Mouse (Mus musculus) C2C12 (cell line): ENCODE data around the gene Dtd1. TPM values are rescaled to one million over a fixed set of nuclear protein-coding genes. Genes with fewer than 3 reads are reported as not detected.

ENCODE experiments used
- H3K27me3 ChIP-seq: one replicate; pipeline ENCODE4 v1.6.1; 2011; ENCODE audit not compliant: control insufficient read depth, insufficient read depth, insufficient read length
- H3K36me3 ChIP-seq: one replicate; pipeline ENCODE4 v1.6.1; 2011; ENCODE audit not compliant: control insufficient read depth, insufficient read depth
- H3K4me3 ChIP-seq: one replicate; pipeline ENCODE4 v1.5.1; 2011; ENCODE audit warnings: mild to moderate bottlenecking, control low read depth; ENCODE audit not compliant: poor library complexity, insufficient read depth, severe bottlenecking
- H3K79me2 ChIP-seq: one replicate; pipeline ENCODE4 v1.6.1; 2011; ENCODE audit not compliant: control insufficient read depth, insufficient read depth
- H3K79me3 ChIP-seq: one replicate; pipeline ENCODE4 v1.6.1; 2011; ENCODE audit warnings: low read depth, control low read depth
- H3ac ChIP-seq: one replicate; pipeline ENCODE3; 2011; ENCODE audit warnings: low read depth; ENCODE audit not compliant: control insufficient read depth, insufficient read length
- CEBPB ChIP-seq: IDR thresholded peaks from one replicate; pipeline ENCODE4 v1.6.1; 2011; ENCODE audit warnings: low read depth, mild to moderate bottlenecking, control low read depth, moderate library complexity
- CTCF ChIP-seq: IDR thresholded peaks from one replicate; pipeline ENCODE4 v1.5.1; 2011; ENCODE audit not compliant: control insufficient read depth, insufficient read depth, insufficient read length
- FOSL1 ChIP-seq: IDR thresholded peaks from one replicate; pipeline ENCODE4 v1.8.0; 2011; ENCODE audit warnings: mild to moderate bottlenecking, low read length; ENCODE audit not compliant: poor library complexity, insufficient read depth, severe bottlenecking
- MAX ChIP-seq: IDR thresholded peaks from one replicate; pipeline ENCODE4 v1.6.1; 2011; ENCODE audit warnings: mild to moderate bottlenecking, control low read depth
- MYOD1 ChIP-seq: IDR thresholded peaks from one replicate; pipeline ENCODE4 v1.6.1; 2011; ENCODE audit warnings: low read depth; ENCODE audit not compliant: control insufficient read depth, insufficient read length
- MYOG ChIP-seq: IDR thresholded peaks from one replicate; pipeline ENCODE4 v1.6.1; 2011; ENCODE audit not compliant: control insufficient read depth, insufficient read length; ENCODE audit errors: extremely low read depth
- USF1 ChIP-seq: IDR thresholded peaks from one replicate; pipeline ENCODE4 v1.6.1; 2011; ENCODE audit warnings: low read depth, mild to moderate bottlenecking, control low read depth, moderate library complexity
- polyA plus RNA-seq: library from polyadenylated mRNA; unstranded; fragments of >200 nt; fragmentation: generic; extraction: Trizol; gene quantifications from one replicate; pipeline ENCODE4 v1.2.1, GENCODE M21; 2012; ENCODE audit warnings: missing spikeins

Gene Dtd1
- polyA plus RNA-seq, 1 experiment: 7.1 TPM

- TF ChIP-seq MYOD1: no peak
- TF ChIP-seq USF1: no peak
- no peak for TF ChIP-seq FOSL1
- TF ChIP-seq CTCF: no peak
- TF ChIP-seq MAX: no peak
- no peak for TF ChIP-seq CEBPB
- TF ChIP-seq MYOG: no peak
- no peaks in the 10 kb centered on the region for H3K79me3 ChIP-seq
Observed at GRCm38 (mm10) chr2:144692777-144693176, 93.1 kb downstream of the Dtd1 start.

GRCm38 (mm10) chr2:144694923-144695322, 95.2 kb downstream of the Dtd1 start:
- no peak overlapping the region for H3K4me3 ChIP-seq
- TF ChIP-seq MYOD1 (no peak), MAX (no peak), USF1 (no peak), CEBPB (no peak), FOSL1 (no peak), CTCF (no peak), MYOG (no peak)
- H3K36me3 ChIP-seq: no peaks in the 10 kb centered on the region
- H3K79me3 ChIP-seq: no peaks in the 10 kb centered on the region
- H3ac ChIP-seq: no peak overlapping the region
- no peaks in the 10 kb centered on the region for H3K79me2 ChIP-seq
- H3K27me3 ChIP-seq: no peaks in the 10 kb centered on the region

More at GRCm38 (mm10) chr2:144692777-144693176, 93.1 kb downstream of the Dtd1 start:
- H3K4me3 ChIP-seq: no peak overlapping the region
- H3K79me2 ChIP-seq: no peaks in the 10 kb centered on the region
- H3K36me3 ChIP-seq: no peaks in the 10 kb centered on the region
- no peaks in the 10 kb centered on the region for H3K27me3 ChIP-seq
- H3ac ChIP-seq: no peak overlapping the region

GRCm38 (mm10) chr2:144698046-144698445, 98.3 kb downstream of the Dtd1 start:
- TF ChIP-seq FOSL1 (no peak), MAX (no peak), CEBPB (no peak), MYOG (no peak), USF1 (no peak), MYOD1 (no peak), CTCF (no peak)
- Histone ChIP-seq H3K79me2 (no peaks in the 10 kb centered on the region), H3K4me3 (no peak overlapping the region), H3K36me3 (no peaks in the 10 kb centered on the region), H3K79me3 (no peaks in the 10 kb centered on the region), H3ac (no peak overlapping the region), H3K27me3 (no peaks in the 10 kb centered on the region)

GRCm38 (mm10) chr2:144700608-144701007, 100.9 kb downstream of the Dtd1 start:
- no peak for TF ChIP-seq USF1
- Histone ChIP-seq H3K4me3 (no peak overlapping the region), H3K79me2 (no peaks in the 10 kb centered on the region), H3K79me3 (no peaks in the 10 kb centered on the region), H3K36me3 (no peaks in the 10 kb centered on the region), H3ac (no peak overlapping the region), H3K27me3 (no peaks in the 10 kb centered on the region)

GRCm38 (mm10) chr2:144701415-144702149, 101.9 kb downstream of the Dtd1 start:
- no peaks in the 10 kb centered on the region for H3K36me3 ChIP-seq
- no peak for TF ChIP-seq USF1
- TF ChIP-seq MAX: no peak
- TF ChIP-seq MYOD1: no peak
- TF ChIP-seq MYOG: no peak
- TF ChIP-seq FOSL1: no peak
- no peak for TF ChIP-seq CEBPB
- TF ChIP-seq CTCF: no peak
- no peak overlapping the region for H3K4me3 ChIP-seq
- no peak overlapping the region for H3ac ChIP-seq
- H3K79me3 ChIP-seq: no peaks in the 10 kb centered on the region
- no peaks in the 10 kb centered on the region for H3K79me2 ChIP-seq
- no peaks in the 10 kb centered on the region for H3K27me3 ChIP-seq

GRCm38 (mm10) chr2:144709285-144709684, 109.6 kb downstream of the Dtd1 start:
- H3K4me3 ChIP-seq: no peak overlapping the region
- H3K79me3 ChIP-seq: no peaks in the 10 kb centered on the region
- TF ChIP-seq CTCF (no peak), MYOG (no peak), MAX (no peak), USF1 (no peak), CEBPB (no peak), MYOD1 (no peak), FOSL1 (no peak)
- H3ac ChIP-seq: no peak overlapping the region
- no peaks in the 10 kb centered on the region for H3K79me2 ChIP-seq
- no peaks in the 10 kb centered on the region for H3K36me3 ChIP-seq
- no peaks in the 10 kb centered on the region for H3K27me3 ChIP-seq
